Mouse (Mus musculus) olfactory bulb, adult 2 months (tissue): ENCODE results near the gene Bcas3. TPM values are rescaled to one million over a fixed set of nuclear protein-coding genes. Genes with fewer than 3 reads are reported as not detected.

ENCODE experiments used
- H3K27ac ChIP-seq: fragments of 200-500 bp; 2 replicates; pipeline ENCODE4 v1.5.1; 2012; ENCODE audit warnings: low read depth, low read length; ENCODE audit not compliant: insufficient read depth
- H3K4me1 ChIP-seq: fragments of 200-500 bp; 2 replicates; pipeline ENCODE4 v1.6.1; 2012; ENCODE audit warnings: low read length; ENCODE audit not compliant: control insufficient read depth, insufficient read depth
- H3K4me3 ChIP-seq: fragments of 200-500 bp; 2 replicates; pipeline ENCODE4 v1.5.1; 2012; ENCODE audit warnings: mild to moderate bottlenecking, low read depth, low read length, moderate library complexity; ENCODE audit not compliant: insufficient read depth
- CTCF ChIP-seq: fragments of 200-500 bp; IDR thresholded peaks from 2 replicates; pipeline ENCODE4 v1.5.1; 2012; ENCODE audit warnings: low read depth, mild to moderate bottlenecking, low read length, moderate library complexity; ENCODE audit not compliant: insufficient read depth
- POLR2A ChIP-seq: fragments of 200-500 bp; IDR thresholded peaks from 2 replicates; pipeline ENCODE4 v1.6.1; 2012; ENCODE audit warnings: mild to moderate bottlenecking, low read depth, low read length, moderate library complexity; ENCODE audit not compliant: insufficient read depth
- WGBS: fragments of 180-500 bp; shearing (Covaris S2); methylation state at CpG from one replicate; pipeline ENCODE4 v1.1.7; 2018; 5-methylcytosine and 5-hydroxymethylcytosine counted together
- polyA plus RNA-seq: library from polyadenylated mRNA; stranded (reverse); fragments of >200 nt; gene quantifications from 2 replicates; pipeline ENCODE4 v1.2.4, GENCODE M21; 2012; ENCODE audit warnings: low replicate concordance; ENCODE audit not compliant: missing spikeins, insufficient read depth, insufficient read length

Bcas3 gene
- polyA plus RNA-seq, 1 experiment: not detected

DNA sequence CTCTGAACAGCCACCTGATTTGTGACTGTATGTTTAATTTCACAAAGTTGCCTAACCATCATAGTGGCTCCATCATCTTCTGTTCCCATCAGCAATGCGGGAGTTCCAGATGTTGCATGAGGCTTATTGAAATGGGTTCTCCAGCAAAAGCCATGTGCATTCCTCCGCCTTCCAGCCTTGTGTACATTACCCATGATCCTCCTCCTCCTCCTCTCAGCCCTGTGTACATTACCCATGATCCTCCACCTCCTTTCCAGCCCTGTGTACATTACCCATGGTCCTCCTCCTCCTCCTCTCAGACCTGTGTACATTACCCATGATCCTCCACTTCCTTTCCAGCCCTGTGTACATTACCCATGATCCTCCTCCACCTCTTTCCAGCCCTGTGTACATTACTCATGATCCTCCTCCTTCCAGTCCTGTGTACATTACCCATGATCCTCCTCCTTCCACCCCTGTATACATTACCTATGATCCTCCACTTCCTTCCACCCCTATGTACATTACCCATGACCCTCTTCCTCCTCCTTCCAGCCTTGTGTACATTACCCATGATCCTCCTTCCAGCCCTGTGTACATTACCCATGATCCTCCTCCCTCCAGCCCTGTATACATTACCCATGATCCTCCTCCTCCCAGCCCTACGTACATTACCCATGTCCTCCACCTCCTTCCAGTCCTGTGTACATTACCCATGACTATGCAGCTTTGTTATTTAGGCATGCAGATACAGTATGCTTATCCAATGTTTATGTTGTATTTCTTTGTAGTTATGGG lies 250.8 kb downstream of the Bcas3 start:
- no peak overlapping the region for H3K27ac ChIP-seq
- H3K4me1 ChIP-seq: no peaks in the 10 kb centered on the region
- H3K4me3 ChIP-seq: no peak overlapping the region
- no peak for TF ChIP-seq CTCF
- no peak for TF ChIP-seq POLR2A
- WGBS: 98% methylated on average over 3 of the region's 3 CpGs

DNA sequence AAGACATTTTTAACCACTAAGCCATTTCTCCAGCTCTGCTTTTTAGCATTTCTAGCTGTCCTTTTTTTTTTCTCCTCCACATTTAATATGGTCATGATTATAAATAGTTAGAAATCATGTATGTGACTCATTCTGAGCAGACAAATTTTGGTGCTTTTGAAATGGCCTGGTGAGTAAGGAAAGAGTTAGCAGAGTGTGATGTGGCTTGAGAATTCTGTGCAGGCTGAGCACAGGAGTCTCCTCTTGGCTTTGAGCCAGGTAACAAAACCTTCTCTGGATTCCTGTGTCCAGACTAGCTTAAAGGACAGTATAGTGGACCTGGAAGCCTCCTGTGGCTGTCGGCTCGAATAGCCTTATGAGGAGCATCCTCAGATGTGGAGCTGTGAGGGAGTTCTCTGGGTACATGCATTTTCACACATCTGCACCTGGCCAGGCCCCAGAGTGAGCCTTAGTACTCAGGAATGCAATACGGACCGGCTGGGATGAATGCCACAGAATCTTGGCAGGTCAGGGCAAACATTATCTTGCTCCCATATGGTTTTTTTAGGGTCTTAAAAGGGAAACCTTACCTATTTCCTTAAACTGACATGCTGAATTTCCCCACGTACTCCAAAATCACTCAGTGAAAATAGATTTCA lies 256.5 kb downstream of the Bcas3 start:
- TF ChIP-seq CTCF: no peak
- TF ChIP-seq POLR2A: no peak

DNA sequence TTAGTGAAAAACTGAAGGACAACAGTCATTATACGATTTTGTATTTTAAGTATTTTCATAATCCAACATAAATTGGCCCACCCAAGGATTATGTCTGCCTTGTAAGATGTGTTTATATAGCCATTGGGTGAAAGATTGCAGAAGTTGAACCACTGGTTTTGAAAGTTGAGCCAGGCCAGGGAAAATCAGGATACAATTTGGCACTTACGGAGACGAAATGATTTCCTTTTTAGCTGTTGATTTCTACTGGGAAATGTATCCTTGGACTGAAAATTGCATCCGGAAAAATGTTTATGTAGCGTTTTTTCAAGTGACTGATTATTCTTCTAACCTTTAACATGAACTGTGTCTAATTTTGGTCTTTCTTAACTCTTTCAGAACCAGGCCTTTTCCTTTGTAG lies 260.1 kb downstream of the Bcas3 start:
- 92% methylated on average over 5 of the region's 5 CpGs for WGBS
- H3K4me3 ChIP-seq: no peak overlapping the region
- TF ChIP-seq CTCF (no peak), POLR2A (no peak)

More for the DNA sequence above, 256.5 kb downstream of the Bcas3 start:
- 77% methylated on average over 5 of the region's 5 CpGs for WGBS
- Histone ChIP-seq H3K4me1 (no peaks in the 10 kb centered on the region), H3K4me3 (no peak overlapping the region), H3K27ac (no peak overlapping the region)

DNA sequence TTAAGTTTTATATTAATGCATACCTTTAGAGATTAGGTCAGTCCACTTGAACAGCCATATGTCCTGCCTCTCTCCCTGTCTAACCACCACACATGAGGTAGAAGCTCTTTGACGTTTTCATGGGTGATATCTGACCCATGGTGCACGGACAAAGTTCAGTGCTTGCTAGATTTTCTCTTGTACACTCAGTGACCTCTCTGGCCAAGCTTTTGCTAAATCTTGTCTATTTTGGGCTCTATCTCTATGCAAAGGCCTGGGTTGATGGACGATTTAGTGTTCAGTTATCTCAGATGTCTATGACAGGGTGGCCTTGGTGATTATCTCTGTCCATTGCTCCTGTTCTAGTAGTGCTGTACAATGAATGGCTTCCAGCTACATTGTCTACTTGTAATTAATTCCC lies 260.6 kb downstream of the Bcas3 start:
- H3K4me1 ChIP-seq: no peaks in the 10 kb centered on the region

More for the DNA sequence above, 260.1 kb downstream of the Bcas3 start:
- H3K27ac ChIP-seq: no peak overlapping the region
- H3K4me1 ChIP-seq: no peaks in the 10 kb centered on the region

DNA sequence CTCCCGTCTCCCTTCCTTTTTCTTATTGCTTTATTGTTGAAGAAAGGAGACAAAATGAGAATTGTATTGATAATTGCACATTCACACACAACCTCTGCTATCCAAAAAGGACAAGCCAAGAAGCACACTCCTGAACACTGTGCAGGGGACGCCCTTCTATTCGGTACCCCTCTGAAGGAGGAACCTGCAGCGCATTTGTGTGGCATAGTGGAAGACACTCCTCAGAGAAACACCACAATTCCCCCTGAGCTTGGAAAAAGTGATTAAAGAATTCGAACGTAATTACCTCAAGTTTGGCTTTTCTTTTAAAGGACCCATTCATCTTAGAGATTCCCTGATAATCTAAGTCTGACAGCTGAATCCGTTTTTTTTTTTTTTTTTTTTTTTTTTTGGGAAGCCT lies 261.5 kb downstream of the Bcas3 start:
- H3K4me3 ChIP-seq: no peak overlapping the region
- peaks cover 6% of the 10 kb centered on the region for H3K4me1 ChIP-seq
- TF ChIP-seq CTCF: no peak
- no peak for TF ChIP-seq POLR2A
- no peak overlapping the region for H3K27ac ChIP-seq
- WGBS: 81% methylated on average over 7 of the region's 7 CpGs

More for the DNA sequence above, 260.6 kb downstream of the Bcas3 start:
- no peak overlapping the region for H3K27ac ChIP-seq
- TF ChIP-seq POLR2A (no peak), CTCF (no peak)
- no peak overlapping the region for H3K4me3 ChIP-seq
- WGBS: 90% methylated on average over 3 of the region's 3 CpGs

DNA sequence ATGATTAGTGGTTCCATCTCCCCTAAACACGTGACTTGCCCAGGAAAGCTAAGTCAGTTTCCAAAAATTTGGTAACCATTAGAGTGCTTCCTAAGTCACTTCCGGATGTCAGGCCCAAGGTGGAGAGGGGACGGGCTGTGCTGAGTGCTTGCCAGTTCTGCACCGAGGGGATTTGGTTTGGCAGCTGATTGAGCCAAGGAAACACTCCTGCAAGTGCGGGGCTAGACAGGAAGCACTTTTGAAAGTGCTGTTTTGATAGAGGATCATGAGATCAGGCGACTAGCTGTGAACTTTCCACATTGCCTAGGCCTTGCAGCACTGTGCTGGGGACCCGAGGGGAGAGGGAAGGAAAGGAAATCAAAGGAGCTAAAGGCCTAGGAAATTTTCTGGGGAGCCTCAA lies 262.5 kb downstream of the Bcas3 start:
- TF ChIP-seq CTCF (no peak), POLR2A (no peak)
- H3K4me3 ChIP-seq: no peak overlapping the region
- no peak overlapping the region for H3K27ac ChIP-seq
- 79% methylated on average over 7 of the region's 7 CpGs for WGBS
- peaks cover 6% of the 10 kb centered on the region for H3K4me1 ChIP-seq

DNA sequence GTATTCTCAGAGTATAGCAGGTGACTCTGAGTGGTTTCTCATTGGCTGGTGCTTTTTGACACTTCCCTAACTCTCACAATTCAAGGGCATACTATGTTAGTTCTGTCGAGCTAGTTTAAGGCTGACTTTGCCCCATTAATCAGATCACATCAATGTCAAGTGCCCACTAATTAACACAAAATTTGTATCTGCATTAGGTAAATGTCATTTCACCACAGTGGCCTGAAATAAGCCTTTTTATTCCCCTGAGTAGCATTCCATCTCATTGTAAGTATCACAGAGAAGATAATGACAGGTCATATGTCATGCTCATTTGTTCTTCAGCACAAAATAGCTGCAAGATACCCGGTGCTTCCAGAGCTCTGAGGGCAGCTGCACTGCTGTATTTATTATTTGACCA lies 268.5 kb downstream of the Bcas3 start:
- TF ChIP-seq CTCF (no peak), POLR2A (no peak)
- Histone ChIP-seq H3K27ac (no peak overlapping the region), H3K4me1 (peaks cover 8% of the 10 kb centered on the region), H3K4me3 (no peak overlapping the region)
- 48% methylated on average over 2 of the region's 2 CpGs for WGBS

DNA sequence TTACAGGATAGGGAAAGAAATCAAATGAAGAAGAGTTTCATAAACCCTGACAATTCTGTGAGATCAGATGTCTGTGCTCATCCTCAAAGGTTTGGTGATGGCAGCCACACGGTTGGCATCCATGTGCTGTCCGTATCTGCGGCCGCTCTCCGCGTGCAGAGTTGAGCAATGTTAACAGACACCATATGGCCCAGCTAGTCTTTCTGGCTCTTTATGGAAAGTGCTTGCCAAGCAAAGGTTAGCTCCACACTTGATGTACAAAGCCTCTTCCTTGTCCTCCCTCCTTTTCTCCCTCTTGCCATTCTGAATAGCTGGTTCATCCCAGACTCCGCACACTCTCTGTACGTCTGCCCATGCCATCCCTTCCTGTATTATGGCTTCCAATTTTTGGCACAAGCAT lies 269.0 kb downstream of the Bcas3 start:
- TF ChIP-seq CTCF (no peak), POLR2A (no peak)
- WGBS: 91% methylated on average over 8 of the region's 8 CpGs
- peaks cover 8% of the 10 kb centered on the region for H3K4me1 ChIP-seq
- no peak overlapping the region for H3K4me3 ChIP-seq
- no peak overlapping the region for H3K27ac ChIP-seq

DNA sequence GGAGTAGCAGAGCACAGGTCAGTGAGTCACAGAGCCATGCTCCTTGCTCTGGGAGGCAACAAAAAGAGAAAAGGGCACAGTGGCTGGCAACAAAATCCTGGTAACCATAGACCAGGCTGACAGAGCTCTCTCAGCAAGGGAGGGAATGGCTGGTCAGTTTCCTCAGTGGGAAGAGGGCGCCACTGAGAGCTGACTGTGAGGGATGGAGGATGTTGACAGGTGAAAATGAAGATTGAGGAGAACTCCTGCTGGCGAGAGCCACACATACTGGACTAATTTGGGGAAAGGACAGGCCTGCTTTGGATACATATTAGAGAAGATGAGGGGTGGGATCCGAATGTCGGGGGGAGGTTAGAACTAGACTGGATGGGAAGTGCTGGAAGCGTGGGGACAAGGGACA lies 272.2 kb downstream of the Bcas3 start:
- WGBS: 93% methylated on average over 5 of the region's 5 CpGs
- TF ChIP-seq CTCF (no peak), POLR2A (no peak)
- Histone ChIP-seq H3K4me3 (no peak overlapping the region), H3K4me1 (0 out of 2 replicates have a peak, but pooled peaks cover 3% of the 10 kb centered on the region), H3K27ac (no peak overlapping the region)

DNA sequence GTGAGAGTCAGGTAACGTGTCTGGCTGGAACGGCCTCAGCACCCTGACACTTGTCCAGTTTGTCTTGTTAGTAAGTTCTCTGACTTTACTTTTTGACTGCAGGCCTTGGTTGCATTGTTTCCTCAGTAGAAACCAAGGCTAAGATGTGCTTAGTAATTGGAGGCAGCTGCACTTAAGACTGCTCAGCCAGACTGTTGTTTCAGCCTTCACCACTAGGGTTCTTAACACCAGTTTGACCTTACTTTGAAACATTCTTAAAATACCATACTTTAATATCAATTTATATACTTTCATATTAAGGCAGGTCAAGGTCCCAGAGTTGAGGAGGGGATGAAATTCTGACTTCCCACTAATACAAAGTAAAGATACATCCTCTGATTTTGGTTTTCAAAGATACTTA lies 273.9 kb downstream of the Bcas3 start:
- no peak for TF ChIP-seq CTCF
- no peak for TF ChIP-seq POLR2A
- 0 out of 2 replicates have a peak, but pooled peaks cover 3% of the 10 kb centered on the region for H3K4me1 ChIP-seq
- WGBS: 88% methylated on average over 2 of the region's 2 CpGs
- no peak overlapping the region for H3K4me3 ChIP-seq
- no peak overlapping the region for H3K27ac ChIP-seq
